Mouse (Mus musculus): ENCODE results near the gene Eno1. TPM values are rescaled to one million over a fixed set of nuclear protein-coding genes. Genes with fewer than 3 reads are reported as not detected.

Gene Eno1
- polyA plus RNA-seq, 1 experiment from 2014 or later = 957 TPM

DNA sequence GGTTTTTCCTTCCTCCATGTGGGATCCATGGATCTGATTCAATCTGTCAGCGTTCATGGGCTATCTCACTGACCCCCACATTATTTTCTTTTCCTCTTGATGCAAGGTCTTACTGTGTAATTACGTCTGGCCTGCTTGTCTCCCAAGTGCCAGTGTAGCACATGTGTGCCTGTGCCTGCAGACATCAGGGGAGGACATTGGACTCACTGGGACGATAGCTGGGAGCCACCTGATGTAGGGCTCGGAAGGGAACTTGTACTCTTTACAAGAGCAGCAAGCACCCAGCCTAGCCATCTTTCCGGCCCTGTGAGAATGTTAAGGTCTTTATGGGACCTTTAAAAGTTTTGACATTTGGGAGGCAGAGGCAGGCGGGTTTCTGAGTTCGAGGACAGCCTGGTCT, 58.3 kb downstream of the Eno1 start:
- H3K4me1 ChIP-seq = no peaks in the 10 kb centered on the region
- no peaks in the 10 kb centered on the region for H3K9me3 ChIP-seq
- no peak for ATAC-seq (replicated peaks)
- H3K9ac ChIP-seq (replicated peaks) = no peak overlapping the region
- H3K27ac ChIP-seq (replicated peaks) = no peak overlapping the region
- H3K4me3 ChIP-seq = no peak overlapping the region
- H3K27me3 ChIP-seq = no peaks in the 10 kb centered on the region
- WGBS = 94% methylated on average over 7 of the region's 7 CpGs
- no peak overlapping the region for H3K4me2 ChIP-seq (replicated peaks)
- H3K36me3 ChIP-seq = 0 out of 2 replicates have a peak, but pooled peaks cover 6% of the 10 kb centered on the region

DNA sequence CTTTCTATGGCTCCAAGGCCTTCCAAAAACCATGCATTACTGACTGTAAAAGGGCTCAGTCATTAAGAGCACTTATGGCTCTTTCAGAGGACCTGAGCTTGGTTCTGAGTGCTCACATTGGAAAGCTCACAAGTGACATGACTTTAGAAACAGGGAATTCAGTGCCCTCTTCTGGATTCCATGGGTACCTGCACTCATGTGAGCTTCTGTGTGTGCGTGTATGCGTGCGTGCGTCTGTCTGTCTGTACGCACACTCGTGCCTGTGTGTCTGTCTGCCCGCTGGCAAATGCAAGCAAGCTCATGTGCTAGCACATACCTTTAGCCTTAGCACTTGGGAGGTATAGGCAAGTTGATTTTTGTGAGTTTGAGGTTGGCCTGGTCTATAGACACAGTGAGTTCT, 59.4 kb downstream of the Eno1 start:
- no peak overlapping the region for H3K27ac ChIP-seq (replicated peaks)
- no peak overlapping the region for H3K4me2 ChIP-seq (replicated peaks)
- H3K9ac ChIP-seq (replicated peaks) = no peak overlapping the region
- no peak overlapping the region for H3K4me3 ChIP-seq
- H3K9me3 ChIP-seq = no peaks in the 10 kb centered on the region
- no peaks in the 10 kb centered on the region for H3K4me1 ChIP-seq
- H3K36me3 ChIP-seq = 0 out of 2 replicates have a peak, but pooled peaks cover 6% of the 10 kb centered on the region
- no peak for ATAC-seq (replicated peaks)
- no peaks in the 10 kb centered on the region for H3K27me3 ChIP-seq
- 95% methylated on average over 7 of the region's 7 CpGs for WGBS

Other genes starting within 250 kb of the Eno1 start
- 1.2 and 1.5 TPM in 2 replicates for gene H6pd, start 227.7 kb upstream of the Eno1 start, polyA plus RNA-seq (2015; fragmentation: Nextera tagmentation; extraction: Ambion mirVana)
- 0.20 and 0.23 TPM in 2 replicates for gene Gpr157, start 149.4 kb upstream of the Eno1 start, polyA plus RNA-seq (2015; fragmentation: Nextera tagmentation; extraction: Ambion mirVana)
- 1.9 and 2.4 TPM in 2 replicates for gene Slc2a5, start 117.4 kb upstream of the Eno1 start, polyA plus RNA-seq (2015; fragmentation: Nextera tagmentation; extraction: Ambion mirVana)
- not detected in 2 replicates for gene Slc2a7, start 87.7 kb upstream of the Eno1 start, polyA plus RNA-seq (2015; fragmentation: Nextera tagmentation; extraction: Ambion mirVana)
- gene Car6, start 35.4 kb upstream of the Eno1 start, polyA plus RNA-seq (2015; fragmentation: Nextera tagmentation; extraction: Ambion mirVana) = not detected in 2 replicates
- gene Rere, start 44.9 kb downstream of the Eno1 start, polyA plus RNA-seq (2015; fragmentation: Nextera tagmentation; extraction: Ambion mirVana) = 26.6 and 32.0 TPM in 2 replicates